Mouse (Mus musculus): ENCODE measurements around the gene Slc36a4. TPM values are rescaled to one million over a fixed set of nuclear protein-coding genes. Genes with fewer than 3 reads are reported as not detected.

Slc36a4 gene
- total RNA-seq, 2 experiments from 2014 or later = 18.2 to 19.3 TPM

DNA sequence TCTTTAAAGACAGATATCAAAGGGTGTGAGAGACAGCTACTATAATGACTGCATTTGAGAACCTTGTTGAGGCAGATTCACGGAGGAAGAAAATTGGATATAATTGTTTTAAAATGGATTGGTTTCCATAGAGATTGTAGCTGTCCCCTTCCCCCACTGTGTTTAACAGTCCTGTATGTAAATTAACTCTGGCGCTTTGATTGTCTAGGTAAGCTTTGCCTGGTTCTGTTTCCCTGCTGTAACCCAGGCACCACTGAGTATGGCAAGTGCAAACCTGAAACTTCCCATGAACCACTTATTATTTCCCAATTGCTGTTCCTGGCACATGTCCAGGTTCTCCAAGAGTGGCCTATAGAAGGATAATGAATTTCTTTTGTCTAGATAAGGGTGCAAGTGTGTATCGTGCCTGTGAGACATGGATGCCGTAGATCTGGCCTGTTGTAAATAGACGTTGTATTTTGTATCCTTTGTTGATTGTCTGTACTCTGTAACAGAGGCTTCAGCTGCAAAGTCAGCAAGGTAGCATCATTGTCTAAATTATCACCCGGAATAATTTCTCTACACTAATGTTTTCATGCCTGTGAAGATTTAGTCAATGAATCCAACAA lies 11.8 kb downstream of the Slc36a4 start:
- no peak for DNase-seq (ENCODE audit: low spot score in 2 of 2)

DNA sequence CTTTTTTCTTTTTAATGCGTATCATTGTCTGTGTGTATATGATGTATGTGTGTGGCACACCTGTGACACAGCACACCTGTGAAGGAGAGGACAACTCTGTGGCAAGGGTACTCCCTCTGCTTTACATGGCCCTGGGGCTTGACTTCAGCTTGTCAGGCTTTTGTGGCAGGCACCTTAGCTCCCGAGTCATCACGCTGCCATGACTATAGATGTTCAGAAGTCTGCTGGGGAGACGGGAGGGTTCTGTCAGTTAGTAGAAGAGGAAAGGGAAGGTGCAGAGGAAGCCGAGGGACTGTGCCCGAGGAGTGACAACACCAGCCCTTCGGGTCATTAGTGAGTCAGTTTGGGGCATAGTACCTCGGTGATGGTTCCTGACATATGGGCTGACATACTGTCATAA lies 13.0 kb downstream of the Slc36a4 start:
- DNase-seq (ENCODE audit: low spot score in 2 of 2) = no peak

DNA sequence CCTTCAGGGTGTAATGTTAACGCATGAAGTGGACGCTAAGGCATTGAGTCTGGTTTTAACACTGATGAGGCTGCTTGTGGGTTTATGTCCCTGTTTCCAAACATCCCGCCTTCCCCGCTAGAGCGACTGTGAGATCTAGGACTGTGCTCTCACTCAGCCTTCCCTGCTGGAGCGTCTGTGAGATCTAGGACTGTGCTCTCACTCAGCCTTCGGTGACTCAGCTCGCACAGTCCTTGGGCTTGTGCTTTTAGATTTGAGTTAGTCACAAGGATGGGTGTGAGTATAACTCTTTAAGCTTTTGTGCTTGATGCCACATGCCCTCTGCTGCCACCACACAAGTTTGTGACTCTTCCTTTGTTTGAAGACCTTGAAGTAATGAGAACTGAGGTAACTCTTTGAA lies 17.6 kb downstream of the Slc36a4 start:
- no peak for DNase-seq (ENCODE audit: low spot score in 2 of 2)

DNA sequence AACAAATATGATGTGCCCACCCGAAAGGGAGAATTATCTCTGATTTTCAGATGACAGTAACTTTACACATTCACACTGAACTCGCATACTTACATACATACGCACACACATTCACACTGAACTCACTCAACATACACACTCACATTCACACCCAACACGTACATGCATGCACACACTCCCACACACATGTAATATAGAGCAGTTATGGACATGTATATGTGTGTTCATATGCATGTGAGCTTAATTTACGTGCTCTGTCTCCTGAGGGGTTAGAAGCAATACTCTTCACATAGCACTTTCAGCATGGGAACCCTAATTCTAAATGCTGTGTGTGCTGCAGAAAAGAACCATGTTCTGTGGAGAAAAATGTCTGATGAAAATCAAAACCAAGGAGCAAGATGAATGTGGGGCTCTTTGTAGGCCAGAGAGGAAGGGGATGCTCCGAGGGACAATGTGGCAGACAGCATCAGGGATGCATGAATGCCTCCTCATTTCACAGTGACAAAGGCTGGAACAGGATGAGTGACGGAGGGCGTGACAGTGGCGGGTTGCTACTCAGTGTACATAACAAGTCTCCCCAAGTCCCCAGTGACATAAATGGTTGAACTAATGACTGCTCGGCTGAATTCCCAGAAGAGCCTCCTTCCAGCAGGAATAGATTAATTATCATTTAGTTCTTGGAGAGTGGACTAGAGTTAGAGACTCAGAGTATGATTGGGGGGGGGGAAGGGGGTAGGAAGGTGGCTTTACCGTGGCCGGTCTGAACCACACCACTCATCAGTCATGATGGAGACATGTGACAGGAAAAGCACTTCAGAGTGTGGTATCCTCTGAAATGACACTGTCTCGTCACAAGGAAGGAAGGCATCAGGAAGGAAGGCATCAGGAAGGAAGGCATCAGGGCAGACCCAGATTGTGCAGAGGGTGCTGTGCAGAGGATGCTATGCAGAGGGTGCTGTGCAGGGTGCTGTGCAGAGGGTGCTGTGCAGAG lies 22.5 kb downstream of the Slc36a4 start:
- no peak for DNase-seq (ENCODE audit: low spot score in 2 of 2)

- DNase-seq (ENCODE audit: low spot score in 2 of 2) = no peak
Measured at GRCm38 (mm10) chr9:15734056-15734866, 24.7 kb downstream of the Slc36a4 start.

DNA sequence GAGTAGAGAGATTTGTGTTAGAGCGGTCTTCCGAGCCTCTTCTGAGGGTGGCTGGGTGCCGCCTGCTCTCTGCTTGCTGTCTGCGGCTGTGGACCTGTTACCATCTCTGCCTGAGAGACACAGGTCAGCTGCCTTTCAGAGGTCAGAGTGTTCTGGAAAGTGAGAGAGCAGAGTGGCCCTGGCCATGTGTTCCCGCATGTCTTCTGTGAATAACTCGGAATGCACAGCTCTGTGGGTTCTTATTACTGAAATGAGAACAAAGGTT lies 25.3 kb downstream of the Slc36a4 start:
- no peak for DNase-seq (ENCODE audit: low spot score in 2 of 2)

DNA sequence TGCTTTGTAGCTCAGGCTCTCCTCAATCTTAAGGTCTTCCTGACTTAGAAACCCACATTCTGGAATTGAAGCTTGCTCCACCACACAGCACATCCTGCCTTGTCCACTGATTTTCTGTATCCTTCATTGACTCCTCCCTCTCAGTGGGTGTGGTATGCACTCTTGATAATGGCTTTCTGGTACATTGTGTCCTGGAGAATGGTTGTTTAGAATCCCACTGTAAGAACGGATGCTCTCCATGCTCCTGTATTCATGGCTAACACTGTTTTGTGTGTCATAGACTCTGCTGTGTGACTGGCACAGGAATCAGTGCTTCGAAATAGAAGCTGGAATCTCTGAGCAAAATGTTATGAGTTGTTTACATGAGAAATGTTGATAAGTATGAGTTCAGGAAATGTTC lies 28.0 kb downstream of the Slc36a4 start:
- no peak for DNase-seq (ENCODE audit: low spot score in 2 of 2)

- no peak for DNase-seq (ENCODE audit: low spot score in 2 of 2)
Measured at GRCm38 (mm10) chr9:15741428-15741827, 31.9 kb downstream of the Slc36a4 start.

- no peak for DNase-seq (ENCODE audit: low spot score in 2 of 2)
Measured at GRCm38 (mm10) chr9:15741931-15742330, 32.4 kb downstream of the Slc36a4 start.

GRCm38 (mm10) chr9:15745985-15746607 lies 36.6 kb downstream of the Slc36a4 start:
- DNase-seq (ENCODE audit: low spot score in 2 of 2) = no peak

- no peak for DNase-seq (ENCODE audit: low spot score in 2 of 2)
Measured at GRCm38 (mm10) chr9:15746636-15747035, 37.1 kb downstream of the Slc36a4 start.

- no peak for DNase-seq (ENCODE audit: low spot score in 2 of 2)
Measured at GRCm38 (mm10) chr9:15748383-15748782, 38.8 kb downstream of the Slc36a4 start.

DNA sequence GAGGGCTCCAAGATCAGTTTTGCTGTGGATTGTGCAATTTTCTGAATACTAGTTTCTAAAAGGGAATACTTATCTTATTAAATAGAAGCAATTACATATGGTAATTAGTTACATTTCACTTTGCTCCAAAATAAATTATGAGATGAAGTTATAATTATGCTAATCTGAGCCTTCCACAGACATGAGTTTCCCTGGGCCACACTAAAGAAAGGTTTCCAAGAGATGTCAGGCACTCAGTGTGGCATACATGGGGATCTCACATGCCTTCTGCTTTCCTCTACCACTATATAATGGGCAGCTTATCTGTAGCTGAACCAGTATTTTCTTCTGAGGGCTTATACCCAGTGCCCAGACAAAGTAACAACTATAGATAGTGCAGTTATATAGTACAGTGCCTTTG lies 49.8 kb downstream of the Slc36a4 start:
- DNase-seq (ENCODE audit: low spot score in 2 of 2) = no peak

- no peak for DNase-seq (ENCODE audit: low spot score in 2 of 2)
Measured at GRCm38 (mm10) chr9:15766379-15766778, 56.8 kb downstream of the Slc36a4 start.

- no peak for DNase-seq (ENCODE audit: low spot score in 2 of 2)
Measured at GRCm38 (mm10) chr9:15766821-15767220, 57.3 kb downstream of the Slc36a4 start.

GRCm38 (mm10) chr9:15772766-15773165 lies 63.2 kb downstream of the Slc36a4 start:
- DNase-seq (ENCODE audit: low spot score in 2 of 2) = no peak

DNA sequence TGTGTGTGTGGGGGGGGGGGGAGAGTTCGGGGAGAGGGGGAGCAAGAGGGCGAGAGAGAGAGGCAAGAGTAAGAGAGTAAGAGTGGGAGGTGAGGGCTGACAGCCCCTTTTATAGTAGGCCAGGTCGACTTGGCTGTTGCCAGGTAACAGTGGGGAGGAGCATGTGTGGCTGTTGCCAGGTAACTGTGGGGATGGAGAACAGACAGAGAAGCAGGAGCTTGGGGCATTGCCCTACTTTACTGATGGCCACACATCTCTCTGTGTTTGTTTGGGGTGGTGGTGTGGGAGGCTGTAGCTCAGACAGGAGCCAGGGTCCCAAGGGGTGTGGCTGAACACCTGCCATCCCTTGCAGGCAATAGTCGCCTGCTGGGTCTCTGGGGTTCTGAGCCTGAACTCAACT lies 63.9 kb downstream of the Slc36a4 start:
- no peak for DNase-seq (ENCODE audit: low spot score in 2 of 2)

- no peak for DNase-seq (ENCODE audit: low spot score in 2 of 2)
Measured at GRCm38 (mm10) chr9:15774911-15775310, 65.4 kb downstream of the Slc36a4 start.

- DNase-seq (ENCODE audit: low spot score in 2 of 2) = no peak
Measured at GRCm38 (mm10) chr9:15781936-15782335, 72.4 kb downstream of the Slc36a4 start.

GRCm38 (mm10) chr9:15786192-15786591 lies 76.7 kb downstream of the Slc36a4 start:
- DNase-seq (ENCODE audit: low spot score in 2 of 2) = no peak

GRCm38 (mm10) chr9:15786610-15787009 lies 77.1 kb downstream of the Slc36a4 start:
- no peak for DNase-seq (ENCODE audit: low spot score in 2 of 2)
